Mouse (Mus musculus) CH12.LX (cell line): ENCODE measurements around the gene Lrguk. TPM values are rescaled to one million over a fixed set of nuclear protein-coding genes. Genes with fewer than 3 reads are reported as not detected.

Experiments used
- DNase-seq: peaks from one replicate; pipeline ENCODE4 v3.0.0-alpha.2; 2013; ENCODE audit errors: extremely low read depth
- H3K27ac ChIP-seq: 2 replicates; pipeline ENCODE4 v1.5.1; 2012; ENCODE audit warnings: low read depth, mild to moderate bottlenecking, control low read depth, moderate library complexity; ENCODE audit not compliant: insufficient read depth
- H3K27me3 ChIP-seq: replicated peaks from 2 replicates; pipeline ENCODE3; 2012; ENCODE audit warnings: inconsistent platforms
- H3K36me3 ChIP-seq, 2 experiments: replicated peaks in 1 of 2; 2 replicates each; pipeline versions ENCODE3 to v1.6.1; 2012; ENCODE audit warnings: inconsistent platforms in 1 of 2, low read length in 1 of 2, mild to moderate bottlenecking in 1 of 2, mixed read lengths in 1 of 2, moderate library complexity in 1 of 2; ENCODE audit not compliant: control insufficient read depth in 1 of 2, insufficient read depth in 1 of 2
- H3K4me1 ChIP-seq, 2 experiments: 2 replicates each; pipeline ENCODE4 v1.6.1; 2012; ENCODE audit warnings: inconsistent platforms in 1 of 2, moderate library complexity in 1 of 2; ENCODE audit not compliant: insufficient read depth in 2 of 2, control insufficient read depth in 1 of 2
- H3K4me2 ChIP-seq: 2 replicates; pipeline ENCODE4 v1.6.1; 2012; ENCODE audit warnings: low read depth, mild to moderate bottlenecking, control low read depth; ENCODE audit not compliant: poor library complexity, insufficient read depth, severe bottlenecking
- H3K4me3 ChIP-seq, 3 experiments: fragments of 150-350 bp in 1 of 3; sonication (generic) in 1 of 3; replicated peaks in 1 of 3; 2 replicates each; pipeline versions ENCODE3 to v1.5.1; 2011 to 2012; ENCODE audit warnings: low read depth in 2 of 3, low read length in 2 of 3, mild to moderate bottlenecking in 2 of 3, moderate library complexity in 2 of 3, control low read depth in 1 of 3, improper control_type of control experiment in 1 of 3, inconsistent platforms in 1 of 3, mixed read lengths in 1 of 3; ENCODE audit not compliant: poor library complexity in 1 of 3
- H3K79me2 ChIP-seq: replicated peaks from 2 replicates; pipeline ENCODE4 v1.6.1; 2012; ENCODE audit warnings: mild to moderate bottlenecking, moderate library complexity; ENCODE audit not compliant: control insufficient read depth, poor library complexity, insufficient read depth, severe bottlenecking; ENCODE audit errors: extremely low read depth
- H3K9ac ChIP-seq: 2 replicates; pipeline ENCODE4 v1.6.1; 2012; ENCODE audit warnings: low read depth, mild to moderate bottlenecking, control low read depth, moderate library complexity; ENCODE audit not compliant: insufficient read depth
- H3K9me3 ChIP-seq: replicated peaks from 2 replicates; pipeline ENCODE3; 2012; ENCODE audit warnings: low read length, inconsistent platforms, mixed read lengths
- BHLHE40 ChIP-seq: IDR thresholded peaks from 2 replicates; pipeline ENCODE4 v1.6.1; 2011; ENCODE audit warnings: mild to moderate bottlenecking, low read depth, low read length, improper control_type of control experiment
- CTCF ChIP-seq, 2 experiments: IDR thresholded peaks in 1 of 2; conservative IDR thresholded peaks in 1 of 2; 2 replicates each; pipeline ENCODE4 v1.5.1; 2011 to 2012; ENCODE audit warnings: low read depth in 2 of 2, low read length in 2 of 2, improper control_type of control experiment in 1 of 2, inconsistent platforms in 1 of 2, mild to moderate bottlenecking in 1 of 2, moderate library complexity in 1 of 2
- E2F4 ChIP-seq: IDR thresholded peaks from 2 replicates; pipeline ENCODE4 v1.6.1; 2011; ENCODE audit warnings: low read depth, low read length, improper control_type of control experiment; ENCODE audit not compliant: insufficient replicate concordance
- ELF1 ChIP-seq: IDR thresholded peaks from 2 replicates; pipeline ENCODE4 v1.6.1; 2014; ENCODE audit warnings: low read depth, mild to moderate bottlenecking, inconsistent platforms, low read length, improper control_type of control experiment
- EP300 ChIP-seq: IDR thresholded peaks from 2 replicates; pipeline ENCODE4 v1.6.1; 2011; ENCODE audit warnings: low read length, improper control_type of control experiment
- ETS1 ChIP-seq: conservative IDR thresholded peaks from 2 replicates; pipeline ENCODE4 v1.6.1; 2012; ENCODE audit warnings: low read depth, mild to moderate bottlenecking, inconsistent platforms, low read length, improper control_type of control experiment, moderate library complexity
- GABPA ChIP-seq: IDR thresholded peaks from 2 replicates; pipeline ENCODE4 v1.6.1; 2012; ENCODE audit warnings: low read depth, low read length, improper control_type of control experiment, inconsistent platforms; ENCODE audit not compliant: insufficient replicate concordance
- HCFC1 ChIP-seq: IDR thresholded peaks from 2 replicates; pipeline ENCODE4 v1.6.1; 2012; ENCODE audit warnings: low read depth, mild to moderate bottlenecking, inconsistent platforms, low read length, improper control_type of control experiment
- IRF4 ChIP-seq: IDR thresholded peaks from 2 replicates; pipeline ENCODE4 v1.6.1; 2014; ENCODE audit warnings: low read depth, mild to moderate bottlenecking, inconsistent platforms, low read length, improper control_type of control experiment
- MAX ChIP-seq: IDR thresholded peaks from 2 replicates; pipeline ENCODE4 v1.6.1; 2011; ENCODE audit warnings: low read length, improper control_type of control experiment
- MAZ ChIP-seq: IDR thresholded peaks from 2 replicates; pipeline ENCODE4 v1.6.1; 2012; ENCODE audit warnings: low read depth, mild to moderate bottlenecking, inconsistent platforms, low read length, improper control_type of control experiment, moderate library complexity
- MEF2A ChIP-seq: IDR thresholded peaks from 2 replicates; pipeline ENCODE4 v1.6.1; 2014; ENCODE audit warnings: low read depth, mild to moderate bottlenecking, inconsistent platforms, low read length, improper control_type of control experiment, borderline replicate concordance
- MYC ChIP-seq: IDR thresholded peaks from 2 replicates; pipeline ENCODE4 v1.6.1; 2011; ENCODE audit warnings: low read depth, mild to moderate bottlenecking, improper control_type of control experiment, low read length
- NELFE ChIP-seq: IDR thresholded peaks from 2 replicates; pipeline ENCODE4 v1.6.1; 2011; ENCODE audit warnings: low read depth, low read length, improper control_type of control experiment
- PAX5 ChIP-seq: IDR thresholded peaks from 2 replicates; pipeline ENCODE4 v1.6.1; 2012; ENCODE audit warnings: low read length, inconsistent platforms, mixed read lengths
- POLR2A ChIP-seq: IDR thresholded peaks from 2 replicates; pipeline ENCODE4 v1.6.1; 2011; ENCODE audit warnings: low read depth, mild to moderate bottlenecking, improper control_type of control experiment, low read length
- POLR2AphosphoS2 ChIP-seq: IDR thresholded peaks from 2 replicates; pipeline ENCODE4 v1.6.1; 2011; ENCODE audit warnings: low read depth, low read length, improper control_type of control experiment
- RAD21 ChIP-seq: IDR thresholded peaks from 2 replicates; pipeline ENCODE4 v1.6.1; 2011; ENCODE audit warnings: low read depth, mild to moderate bottlenecking, low read length, improper control_type of control experiment, moderate library complexity
- RCOR1 ChIP-seq: conservative IDR thresholded peaks from 2 replicates; pipeline ENCODE4 v1.6.1; 2012; ENCODE audit warnings: low read depth, mild to moderate bottlenecking, inconsistent platforms, low read length, improper control_type of control experiment
- SMC3 ChIP-seq: IDR thresholded peaks from 2 replicates; pipeline ENCODE4 v1.6.1; 2011; ENCODE audit warnings: low read depth, low read length, improper control_type of control experiment
- TCF12 ChIP-seq: IDR thresholded peaks from 2 replicates; pipeline ENCODE4 v1.6.1; 2014; ENCODE audit warnings: low read depth, mild to moderate bottlenecking, inconsistent platforms, low read length, improper control_type of control experiment
- UBTF ChIP-seq: IDR thresholded peaks from 2 replicates; pipeline ENCODE4 v1.6.1; 2012; ENCODE audit warnings: low read depth, mild to moderate bottlenecking, inconsistent platforms, low read length, improper control_type of control experiment, moderate library complexity
- USF1 ChIP-seq: IDR thresholded peaks from 2 replicates; pipeline ENCODE4 v1.6.1; 2014; ENCODE audit warnings: low read depth, mild to moderate bottlenecking, inconsistent platforms, low read length, improper control_type of control experiment
- USF2 ChIP-seq: conservative IDR thresholded peaks from 2 replicates; pipeline ENCODE4 v1.6.1; 2011; ENCODE audit warnings: low read depth, low read length, improper control_type of control experiment
- ZMIZ1 ChIP-seq: IDR thresholded peaks from 2 replicates; pipeline ENCODE4 v1.6.1; 2012; ENCODE audit warnings: low read depth, mild to moderate bottlenecking, inconsistent platforms, low read length, improper control_type of control experiment
- dilution Hi-C: fragments of 300-500 bp; cut with MboI; formaldehyde crosslinking; loops from 2 replicates; pipeline ENCODE4 v1.14.3; 2020; ENCODE audit warnings: low sequenced_read_pairs; ENCODE audit not compliant: extremely low pct_unique_long_range_greater_than_20kb, extremely low pct_ligation_motif_present
- in situ Hi-C: fragments of 300-500 bp; cut with MboI; formaldehyde crosslinking; loops from 3 replicates; pipeline ENCODE4 v1.14.3; 2019; ENCODE audit warnings: low sequenced_read_pairs, low pct_ligation_motif_present, low pct_unique_long_range_greater_than_20kb, mixed read lengths
- polyA plus RNA-seq: library from polyadenylated mRNA; unstranded; fragments of >175 nt; gene quantifications from 2 replicates; pipeline ENCODE4 v1.2.1, GENCODE M21; 2012; ENCODE audit warnings: low read depth; ENCODE audit not compliant: insufficient read length
- total RNA-seq, 2 experiments: library from RNA; depleted of rRNA; stranded (reverse); fragments of 300-350 nt in 1 of 2; fragments of >200 nt in 1 of 2; gene quantifications; 2 replicates each; pipeline ENCODE4 v1.2.3; 2012 to 2014

The Lrguk gene
- total and polyA plus RNA-seq, 3 experiments, result 0.85 to 1.6 (median 1.1) TPM

GRCm38 (mm10) chr6:34155137-34155804 is 126.0 kb downstream of the Lrguk start:
- peaks cover 33 to 36% of the 10 kb centered on the region in 2 experiments for H3K36me3 ChIP-seq
- dilution Hi-C loops, result no loop called here
- H3K9me3 ChIP-seq, result no peaks in the 10 kb centered on the region
- peaks cover 16 to 48% of the 10 kb centered on the region in 2 experiments for H3K4me1 ChIP-seq
- no peak overlapping the region for H3K27ac ChIP-seq
- in situ Hi-C loops, result no loop called here
- TF ChIP-seq ZMIZ1 (no peak), E2F4 (no peak), MAZ (no peak), EP300 (no peak), NELFE (no peak), PAX5 (no peak), UBTF (no peak), ELF1 (no peak), GABPA (no peak), MYC (no peak), MEF2A (no peak), POLR2A (no peak), HCFC1 (no peak), SMC3 (no peak), POLR2AphosphoS2 (no peak)
- TF ChIP-seq, all 38 proteins: peak for 0
- no peaks in the 10 kb centered on the region for H3K79me2 ChIP-seq
- H3K27me3 ChIP-seq, result no peaks in the 10 kb centered on the region
- no peak overlapping the region for H3K9ac ChIP-seq
- no peak overlapping the region for H3K4me2 ChIP-seq
- no peak for DNase-seq
- no peak overlapping the region for H3K4me3 ChIP-seq

GRCm38 (mm10) chr6:34156057-34156456 is 126.8 kb downstream of the Lrguk start:
- peak; percentile 81 for DNase-seq
- no peak overlapping the region for H3K4me3 ChIP-seq
- peaks cover 16 to 48% of the 10 kb centered on the region in 2 experiments for H3K4me1 ChIP-seq
- H3K79me2 ChIP-seq, result no peaks in the 10 kb centered on the region
- TF ChIP-seq SMC3 (peak; percentile 31), ELF1 (0 out of 2 replicates have a peak, but pooled peaks have one; percentile 32), CTCF (conservative IDR thresholded peaks at IDR 0.05 in 1 of 2, IDR thresholded peaks at IDR 0.05 in 1 of 2; ENCODE audit: low read depth in 2 of 2, low read length in 2 of 2) (peak in 1 of 2 experiments; percentile 44; a peak in 2 of 4 replicates), RAD21 (peak; percentile 26), MAZ (no peak), BHLHE40 (peak; percentile 50; the same call in 1 of the 2 replicates), IRF4 (peak; percentile 49), RCOR1 (no peak), UBTF (peak; percentile 65; the same call in 1 of the 2 replicates), TCF12 (peak; percentile 46; the same call in 1 of the 2 replicates), MEF2A (peak; percentile 7; the same call in 1 of the 2 replicates), MAX (no peak), NELFE (no peak), USF1 (no peak), MYC (peak; percentile 28; the same call in 1 of the 2 replicates), EP300 (peak; percentile 45), ETS1 (peak; percentile 72), USF2 (no peak)
- dilution Hi-C loops (no loop called here), in situ Hi-C loops (no loop called here)
- H3K9me3 ChIP-seq, result no peaks in the 10 kb centered on the region
- peaks cover 40 to 44% of the 10 kb centered on the region in 2 experiments for H3K36me3 ChIP-seq
- H3K27me3 ChIP-seq, result no peaks in the 10 kb centered on the region
- peak overlapping the region; percentile 42 for H3K4me2 ChIP-seq
- H3K9ac ChIP-seq, result no peak overlapping the region; the same call in 1 of the 2 replicates
- peak overlapping the region; percentile 58; the same call in 1 of the 2 replicates for H3K27ac ChIP-seq
